Mouse (Mus musculus): Measurements from ENCODE around the gene G3bp1.
A peak's percentile ranks its signal among the peaks of the same experiment; 100 is the strongest.

G3bp1 gene

DNA sequence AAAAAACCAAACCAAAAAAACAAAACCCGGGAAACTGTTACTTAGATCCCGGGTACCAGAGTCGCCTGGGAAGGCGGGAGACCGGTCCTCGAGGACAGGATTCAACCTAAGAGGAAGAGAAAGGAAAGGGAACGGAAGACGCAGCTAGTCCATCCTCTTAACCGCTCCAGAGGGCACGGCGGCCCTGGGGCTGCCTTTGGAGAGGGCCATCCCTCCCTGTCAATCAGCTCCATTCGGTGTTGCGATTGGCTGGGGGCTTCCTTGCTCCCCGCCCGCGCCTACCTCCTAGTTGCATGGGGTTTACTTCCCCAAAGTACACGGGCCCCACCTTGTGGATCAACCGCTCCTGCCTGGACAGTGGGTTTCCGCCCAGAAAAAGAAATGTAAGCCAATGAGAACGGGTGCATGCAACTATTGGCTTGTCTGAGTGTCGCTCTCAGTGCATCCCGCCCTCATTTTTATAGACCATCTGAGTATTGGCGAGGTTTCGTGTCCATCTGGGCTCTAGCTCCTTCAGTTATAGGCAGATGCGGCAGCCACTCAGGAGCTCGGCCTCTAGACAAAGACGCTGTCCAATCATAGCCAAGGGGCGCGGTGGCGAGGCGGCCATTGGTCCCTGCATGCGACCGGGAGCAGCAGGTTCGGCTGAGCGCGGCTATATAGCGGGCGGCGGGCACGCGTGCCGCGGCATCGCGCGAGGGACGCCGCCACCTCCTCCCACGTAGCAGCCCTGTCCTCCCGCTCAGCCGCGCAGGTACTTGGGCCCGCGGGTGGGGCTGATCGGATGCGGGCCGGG is at the start of gene G3bp1:
G3bp1 (plus strand) TSS at position 638 of the 796 bp plus-strand sequence.
- peak; percentile 100 for DNase-seq

DNA sequence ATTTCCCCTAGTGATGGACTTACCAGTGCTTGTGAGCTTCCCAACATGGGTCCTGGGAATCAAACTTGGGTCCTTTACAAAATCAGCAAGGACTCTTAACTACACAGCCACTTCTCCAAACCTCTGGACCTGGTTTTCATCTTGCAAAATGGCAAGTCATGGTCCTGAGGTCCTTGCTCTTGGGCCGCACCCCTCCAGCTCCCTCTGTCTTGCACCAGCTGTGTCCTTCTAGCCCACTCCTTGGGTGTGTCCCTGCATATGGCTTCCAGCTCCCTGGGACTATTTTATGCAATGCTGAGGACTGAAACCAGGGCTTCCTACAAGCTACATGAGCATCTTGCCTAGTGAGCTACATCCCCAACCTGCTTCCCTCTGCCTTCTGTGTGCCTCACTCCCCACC is 46.5 kb upstream of the G3bp1 start, which contains the start of gene Sparc:
Sparc (minus strand) TSS at position 206 of the 400 bp plus-strand sequence.
- DNase-seq: no peak

DNA sequence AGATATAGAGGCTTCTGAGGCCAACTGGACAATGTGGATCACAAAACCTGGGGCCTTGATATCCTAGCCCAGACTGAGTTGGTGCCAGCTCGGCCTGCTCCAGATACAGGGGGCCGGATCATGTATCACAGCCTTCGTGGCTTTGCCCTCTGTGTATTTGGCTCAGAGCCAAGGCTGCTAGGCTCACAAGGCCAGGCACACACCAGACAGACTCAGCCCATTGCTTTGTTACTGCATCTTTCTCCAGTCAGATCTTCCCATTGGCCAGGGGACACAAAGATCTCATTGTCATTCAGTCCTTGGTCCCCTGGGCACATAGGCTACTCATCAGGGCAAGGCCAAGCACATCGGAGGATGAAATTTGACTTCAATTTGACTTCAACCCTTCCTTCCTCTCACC is 45.7 kb upstream of the G3bp1 start:
- DNase-seq: peak; percentile 21

DNA sequence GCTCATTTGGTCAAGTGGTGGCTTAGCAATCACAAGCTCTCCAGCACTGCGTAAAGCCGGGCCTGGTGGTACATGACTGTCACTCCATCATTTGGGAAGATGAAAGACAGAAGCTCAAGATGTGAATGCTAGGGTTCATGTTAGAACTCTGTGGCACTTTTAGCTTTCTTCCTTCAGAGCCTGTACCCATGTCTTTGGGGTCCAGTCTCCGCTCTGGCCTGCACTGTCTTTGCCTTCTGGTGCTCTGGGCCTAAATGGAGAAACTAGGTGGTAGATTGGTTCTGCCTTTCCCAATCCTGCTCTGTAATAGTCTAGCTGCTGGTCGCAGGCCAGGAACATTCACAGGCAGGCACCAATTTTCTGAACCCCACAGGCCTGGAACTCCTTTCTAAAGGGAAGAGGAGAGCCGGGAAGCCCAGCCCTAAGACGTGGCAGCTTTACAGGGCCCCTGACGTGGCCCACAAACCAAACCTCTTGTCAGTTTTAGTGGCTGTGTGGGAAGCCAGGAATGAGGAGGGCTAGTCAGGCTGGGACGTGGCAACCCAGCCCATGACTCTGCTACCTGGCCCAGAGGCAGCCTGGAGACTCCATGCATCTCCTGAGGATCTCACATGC is 44.6 kb upstream of the G3bp1 start:
- DNase-seq: no peak

DNA sequence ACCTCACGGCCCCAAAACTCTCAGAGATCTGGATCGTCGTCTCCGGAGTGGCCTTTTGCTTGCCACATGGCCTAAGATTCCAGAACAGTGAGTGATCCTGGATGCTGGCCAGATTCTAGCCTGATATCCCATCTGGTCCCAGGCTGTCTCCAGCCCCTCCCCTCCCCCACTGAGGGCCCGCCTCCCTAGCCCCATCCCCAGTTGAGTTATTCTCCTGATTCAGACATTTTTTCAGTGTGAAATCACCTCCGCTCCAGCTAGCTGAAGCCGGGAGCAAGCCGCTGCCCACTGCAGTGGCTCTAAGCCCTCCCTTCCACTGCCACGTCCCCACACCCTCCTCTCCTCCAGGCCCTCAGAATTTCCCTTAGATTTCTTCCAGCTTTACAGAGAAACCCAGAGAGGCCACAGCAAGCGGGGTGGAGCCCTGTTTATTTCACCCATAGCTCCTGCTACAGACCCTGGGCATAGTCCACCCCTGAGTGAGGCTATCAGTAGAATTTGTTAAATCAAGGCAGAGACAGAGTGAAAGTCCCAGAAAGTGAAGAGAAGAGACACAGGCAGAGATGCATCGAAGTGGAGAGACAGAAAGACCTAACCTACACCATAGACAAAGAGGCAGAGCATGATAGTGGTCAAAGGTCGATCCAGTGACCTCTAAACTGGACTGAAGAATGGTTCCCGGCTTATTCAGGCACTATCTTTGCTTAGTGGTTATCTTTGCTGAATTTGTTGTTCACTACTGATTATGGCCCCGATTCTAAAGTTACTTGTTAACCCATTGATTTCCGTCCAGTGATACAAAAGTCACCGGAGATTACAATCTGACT is 41.1 kb upstream of the G3bp1 start:
- no peak for DNase-seq

DNA sequence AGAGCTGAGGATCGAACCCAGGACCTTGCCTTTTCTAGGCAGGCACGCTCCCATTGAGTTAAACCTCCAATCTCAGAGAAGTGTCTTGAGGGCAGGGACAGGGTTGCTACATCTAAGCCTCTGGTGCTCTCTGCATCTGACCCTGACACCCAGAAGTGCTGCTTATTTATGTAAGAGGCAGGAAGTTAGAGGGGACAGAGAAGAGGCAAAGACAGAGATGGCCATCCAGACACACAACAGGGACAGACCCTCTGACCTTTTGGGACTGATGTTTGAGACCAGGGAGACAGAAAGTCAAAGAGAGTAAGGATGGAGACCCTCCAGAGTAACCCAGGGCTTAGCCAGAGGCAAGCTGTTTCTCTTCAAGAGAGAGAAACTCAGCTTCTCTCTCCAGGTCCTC is 39.5 kb upstream of the G3bp1 start:
- no peak for DNase-seq

DNA sequence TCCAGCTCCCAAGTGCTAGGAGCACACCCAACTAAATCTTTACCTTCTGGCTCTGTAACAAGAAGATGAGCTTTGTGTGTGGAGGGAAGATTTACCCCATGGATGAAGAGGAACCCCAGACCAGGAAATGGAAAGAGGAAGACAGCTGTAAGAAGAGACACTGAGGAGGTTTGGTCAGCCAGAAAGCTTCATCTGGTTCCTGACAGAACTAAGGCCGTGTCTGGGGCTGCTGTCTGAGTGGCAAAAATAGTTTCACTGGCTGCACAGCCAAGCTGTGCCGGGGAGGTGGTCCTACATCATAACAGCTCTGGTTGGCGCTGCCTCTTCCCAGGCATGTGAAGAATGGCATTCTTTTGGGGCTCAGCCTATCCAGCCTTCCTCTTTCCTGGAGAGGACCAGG is 36.5 kb upstream of the G3bp1 start:
- DNase-seq: no peak

DNA sequence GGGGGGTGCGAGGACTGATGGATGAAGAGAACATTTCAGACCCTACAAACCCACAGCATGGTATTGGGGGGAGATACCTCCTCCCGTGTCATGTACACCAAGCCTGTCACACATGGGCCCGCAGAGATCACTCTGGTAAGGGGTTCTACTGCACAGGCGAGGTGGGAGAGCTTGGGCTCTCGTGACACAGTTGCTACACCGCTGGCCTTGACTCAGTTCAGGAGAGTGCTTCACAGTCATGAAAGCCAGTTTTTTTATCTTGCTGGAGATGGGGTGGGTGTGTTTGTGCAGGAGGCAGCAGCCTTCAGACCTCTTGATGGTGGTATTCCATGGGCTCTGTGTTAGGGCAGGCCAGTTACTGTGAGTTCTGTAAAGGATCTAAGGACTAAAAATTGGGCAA is 33.4 kb upstream of the G3bp1 start:
- DNase-seq: no peak

DNA sequence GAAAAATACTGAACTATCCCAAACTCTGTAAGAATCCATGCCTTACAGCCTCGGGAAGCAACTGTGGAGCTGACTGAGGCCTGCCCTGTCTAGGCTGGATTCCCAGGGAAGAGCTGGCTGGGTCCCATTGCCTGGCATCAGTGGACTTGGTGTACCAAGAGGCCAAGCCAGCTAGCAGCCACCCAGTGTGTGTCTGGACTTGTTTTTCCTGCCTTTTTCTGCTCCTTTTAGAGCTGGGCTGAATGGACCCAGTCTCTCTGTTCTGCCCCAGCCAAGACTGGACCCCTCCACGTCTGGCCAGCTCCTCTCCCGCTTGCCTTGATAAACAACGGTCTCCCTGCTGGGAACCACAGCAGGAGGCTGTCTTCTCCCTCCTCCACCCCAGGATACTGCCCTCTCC is 31.5 kb upstream of the G3bp1 start:
- DNase-seq: peak; percentile 41

DNA sequence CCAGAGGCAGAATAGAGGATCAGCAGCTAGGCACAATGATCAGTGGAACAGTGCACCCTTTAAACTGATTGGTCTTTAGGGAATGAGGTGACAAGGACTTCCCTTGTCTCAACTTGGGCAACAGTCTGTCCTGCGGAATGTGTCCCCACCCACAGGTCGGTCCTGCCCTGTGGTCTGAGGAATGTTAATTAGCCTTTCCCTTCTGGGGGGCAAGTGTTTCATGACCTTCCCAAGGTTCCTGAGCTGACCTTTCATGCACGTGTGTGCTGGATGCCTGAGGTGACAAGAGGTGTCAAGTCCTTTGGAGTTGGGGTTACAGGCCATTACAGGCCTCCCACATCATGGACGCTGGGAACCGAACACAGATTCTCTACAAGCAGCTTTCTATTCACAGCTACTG is 29.8 kb upstream of the G3bp1 start:
- no peak for DNase-seq

DNA sequence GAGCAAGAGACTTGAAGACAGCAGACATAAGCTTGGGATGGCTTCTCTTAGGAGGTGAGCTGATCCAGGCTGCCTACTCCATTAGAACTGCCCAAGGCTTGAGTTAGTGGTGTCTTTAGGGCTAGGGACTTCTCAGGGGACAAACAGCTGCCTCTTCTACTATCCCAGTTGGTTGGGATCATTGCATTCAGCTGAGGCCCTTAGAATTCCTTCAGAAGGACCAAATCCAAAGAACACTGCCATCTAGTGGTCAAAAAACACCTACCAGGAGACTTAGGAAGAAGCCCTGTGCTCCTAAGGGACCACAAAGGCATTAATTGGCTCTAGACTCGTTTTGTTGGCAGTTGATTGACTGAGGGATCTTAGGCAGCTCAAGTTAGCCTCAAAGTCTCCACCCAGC is 24.7 kb upstream of the G3bp1 start:
- DNase-seq: peak; percentile 58

DNA sequence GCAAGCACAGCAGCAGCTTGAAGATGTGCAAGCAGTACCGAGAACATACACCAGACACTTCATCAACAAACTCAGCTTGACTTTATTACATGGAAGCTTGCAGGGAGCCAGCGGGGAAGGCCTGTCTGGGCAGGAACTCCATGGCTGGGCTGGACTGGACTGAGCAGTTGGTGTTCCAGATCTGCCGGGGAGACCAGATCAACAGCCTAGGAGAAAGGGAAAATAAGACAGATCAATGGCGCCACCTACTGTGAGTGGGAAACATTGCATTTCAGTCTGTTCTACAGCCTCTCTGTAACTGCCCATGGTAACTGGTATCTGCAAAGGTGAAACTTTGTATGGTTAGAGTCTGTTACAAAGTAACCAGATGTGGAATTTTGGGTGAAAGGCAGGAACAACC is 22.9 kb upstream of the G3bp1 start:
- peak; percentile 81 for DNase-seq

DNA sequence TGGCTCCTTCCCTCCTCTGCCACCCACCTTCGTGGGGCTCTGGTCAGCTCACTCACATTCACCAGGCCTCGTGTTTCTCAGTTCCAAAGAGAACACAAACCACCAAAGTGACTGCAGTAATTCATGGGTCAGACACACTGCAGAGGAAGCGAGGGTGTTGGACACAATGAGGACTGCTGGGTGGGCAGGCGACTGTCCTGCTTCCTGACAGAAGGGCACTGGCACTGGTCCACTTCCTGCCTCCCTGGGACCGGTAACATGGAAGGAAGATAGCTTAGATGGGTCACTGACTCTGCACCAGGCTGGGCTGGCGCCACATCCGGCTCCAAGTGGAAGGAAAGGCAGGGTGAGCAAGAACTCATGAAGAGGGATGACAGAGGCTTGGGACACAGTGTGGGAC is 20.0 kb upstream of the G3bp1 start:
- DNase-seq: no peak

DNA sequence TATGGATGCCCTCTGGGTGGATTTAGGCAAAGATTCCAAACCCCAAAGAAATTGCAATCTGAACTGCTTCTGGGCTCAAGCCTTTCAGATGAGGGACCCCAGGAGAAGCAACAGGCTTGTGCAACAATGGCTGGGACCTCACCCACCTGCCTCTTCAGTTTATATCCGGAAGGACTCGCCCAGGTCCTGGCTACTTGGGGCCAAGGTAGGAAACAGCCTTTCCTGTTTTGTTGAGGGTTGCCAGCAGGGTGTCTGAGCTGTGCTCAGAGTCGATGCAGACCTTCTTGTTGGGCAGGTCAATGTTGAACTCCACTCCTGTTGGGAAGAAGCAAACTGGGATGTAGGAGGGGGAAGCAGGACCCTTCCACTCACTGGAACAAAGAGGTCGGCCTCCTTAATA is 19.2 kb upstream of the G3bp1 start:
- DNase-seq: no peak

DNA sequence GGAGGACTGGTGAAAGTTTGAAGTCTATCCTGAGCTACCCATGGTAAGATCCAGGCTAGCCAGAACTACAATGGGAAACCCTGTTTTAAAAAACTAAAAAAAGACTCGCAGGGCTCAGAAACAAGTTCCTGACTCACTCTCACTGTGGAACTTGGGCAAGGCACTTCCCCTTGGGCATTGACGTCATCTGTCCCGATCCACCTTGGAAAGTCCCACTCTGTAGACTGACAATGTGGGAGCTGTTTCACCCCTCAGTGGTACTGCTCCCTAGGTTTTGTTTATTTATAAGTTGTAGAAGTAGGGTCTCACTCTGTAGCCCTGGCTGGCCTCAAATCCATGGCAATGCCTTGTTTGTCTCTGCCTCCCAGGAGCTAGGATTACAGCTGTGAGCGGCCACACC is 15.8 kb upstream of the G3bp1 start:
- DNase-seq: no peak

DNA sequence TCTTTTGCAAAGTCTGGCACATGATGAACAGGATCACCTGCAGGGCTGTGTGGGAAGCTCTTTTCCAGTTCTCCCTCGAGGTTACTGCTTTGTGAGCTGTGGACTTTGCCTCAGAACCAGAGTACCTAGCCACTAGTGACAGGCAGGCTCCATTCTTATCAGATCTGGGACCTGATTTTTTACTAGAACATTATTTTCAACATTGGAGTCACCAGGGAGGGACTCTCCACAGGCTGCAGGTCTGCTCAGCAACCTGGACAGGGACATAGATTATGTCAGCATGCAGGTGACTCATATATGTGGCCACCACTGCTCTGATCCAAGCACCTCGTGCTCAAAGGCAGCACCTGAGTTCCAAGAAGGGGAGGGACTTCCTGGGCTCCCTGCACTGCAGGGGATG is 14.3 kb upstream of the G3bp1 start:
- no peak for DNase-seq

DNA sequence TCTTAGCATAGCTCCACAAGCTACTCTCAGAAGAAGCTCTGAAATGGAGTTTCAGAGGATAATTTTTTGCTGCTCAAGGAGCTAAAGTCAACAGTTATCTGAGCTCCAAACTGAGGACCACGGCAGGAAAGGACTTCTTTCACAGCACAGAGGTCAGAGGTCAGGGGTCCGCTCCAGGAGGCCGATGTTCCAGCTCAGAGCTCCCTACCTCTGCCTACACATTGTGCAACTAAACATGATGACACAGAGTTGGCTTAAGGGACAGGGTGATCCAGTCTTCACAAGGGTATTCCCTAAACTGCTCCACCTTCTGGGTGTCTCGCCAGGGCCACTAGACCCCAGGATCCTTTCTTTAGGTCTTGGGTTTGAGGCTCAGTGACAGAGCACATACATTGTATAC is 11.0 kb upstream of the G3bp1 start:
- DNase-seq: no peak

DNA sequence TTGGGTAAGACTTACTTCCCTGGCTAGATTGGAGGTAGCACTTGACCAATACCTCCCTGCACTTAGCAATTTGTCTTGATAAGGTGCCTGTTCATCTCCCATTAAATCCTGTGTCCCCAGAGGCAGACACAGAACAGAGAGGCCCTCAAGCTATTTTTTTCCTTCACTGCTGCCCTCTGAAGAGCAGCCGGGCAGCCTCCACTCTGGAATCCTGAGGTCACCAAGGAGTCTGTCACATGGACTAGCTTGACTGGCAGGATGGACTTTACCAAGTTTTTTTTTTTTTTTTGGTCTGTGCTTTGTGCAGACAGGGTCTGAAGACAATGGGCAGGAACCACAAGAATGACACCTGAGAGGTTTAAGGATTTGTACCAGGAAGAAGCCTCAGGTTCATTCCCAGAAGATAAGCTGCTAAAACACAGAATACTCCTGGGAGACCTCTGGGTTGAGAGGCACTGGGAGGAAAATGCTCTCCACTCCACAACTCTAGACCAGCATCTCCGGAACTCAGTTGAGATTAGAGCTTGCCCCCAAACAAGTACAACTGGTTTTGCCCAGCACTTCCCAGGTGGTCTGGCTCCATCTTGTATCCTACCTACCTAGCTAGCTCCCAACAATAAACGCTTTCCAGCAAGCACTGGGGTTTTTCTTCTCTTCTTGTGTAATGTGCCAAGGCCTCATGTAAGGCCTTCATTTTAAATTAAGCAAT is 9.5 kb upstream of the G3bp1 start:
- DNase-seq: no peak

DNA sequence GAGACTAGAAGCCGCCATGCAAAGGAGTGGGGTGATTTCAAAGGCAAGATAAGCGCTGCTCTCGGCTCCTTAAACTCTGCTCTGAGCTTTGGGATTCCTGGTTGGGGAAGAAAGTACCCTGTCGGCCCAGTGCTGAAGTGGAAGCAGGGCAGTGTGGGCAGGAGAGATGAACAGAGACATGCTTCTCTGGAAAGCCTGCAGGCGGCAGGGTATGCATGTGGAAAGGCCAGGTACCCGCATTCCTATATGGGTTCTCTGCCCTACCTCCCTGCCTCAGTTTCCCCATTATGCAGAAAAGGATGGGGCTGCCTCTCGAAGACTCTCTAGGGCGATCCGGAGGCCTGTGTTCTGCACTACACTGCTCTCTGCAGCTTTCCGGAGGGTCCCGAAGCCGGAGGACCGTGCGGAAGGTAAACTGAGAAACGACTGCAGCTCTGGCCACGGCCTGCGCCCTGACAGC is 8.9 kb upstream of the G3bp1 start:
- DNase-seq: peak; percentile 27

DNA sequence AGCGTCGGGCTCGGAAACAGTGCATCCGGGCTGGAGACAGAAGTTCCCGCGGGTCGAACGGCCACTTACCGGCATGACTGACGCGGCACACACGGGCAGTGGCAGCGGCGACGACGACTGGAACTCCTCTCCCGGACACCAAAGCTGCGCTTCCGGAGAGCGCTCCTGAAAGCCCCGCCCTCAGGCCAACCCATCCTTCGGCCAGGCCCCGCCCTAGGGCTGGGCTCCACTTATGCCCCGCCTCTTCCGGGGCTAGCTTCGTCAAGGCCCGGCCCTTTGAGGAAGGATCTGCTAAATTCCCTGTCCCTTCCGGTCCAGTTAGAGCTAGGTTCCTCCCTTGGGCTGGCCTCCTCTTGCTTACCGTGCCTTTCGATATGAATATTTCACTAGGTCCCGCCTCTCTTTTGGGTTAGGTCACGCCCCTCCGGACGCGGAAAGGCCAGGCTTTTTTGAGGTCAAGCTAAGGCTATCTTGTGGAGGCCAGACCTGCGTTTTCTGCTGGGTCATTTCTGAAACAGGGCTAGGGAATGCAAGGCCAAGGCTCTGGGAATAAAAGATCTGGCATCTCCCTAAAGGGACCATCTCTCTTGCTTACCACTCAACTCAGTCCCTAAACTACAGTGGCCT is 8.4 kb upstream of the G3bp1 start, which contains the start of gene Atox1:
Atox1 (minus strand) TSS at position 221 of the 627 bp plus-strand sequence.
- DNase-seq: peak; percentile 95

DNA sequence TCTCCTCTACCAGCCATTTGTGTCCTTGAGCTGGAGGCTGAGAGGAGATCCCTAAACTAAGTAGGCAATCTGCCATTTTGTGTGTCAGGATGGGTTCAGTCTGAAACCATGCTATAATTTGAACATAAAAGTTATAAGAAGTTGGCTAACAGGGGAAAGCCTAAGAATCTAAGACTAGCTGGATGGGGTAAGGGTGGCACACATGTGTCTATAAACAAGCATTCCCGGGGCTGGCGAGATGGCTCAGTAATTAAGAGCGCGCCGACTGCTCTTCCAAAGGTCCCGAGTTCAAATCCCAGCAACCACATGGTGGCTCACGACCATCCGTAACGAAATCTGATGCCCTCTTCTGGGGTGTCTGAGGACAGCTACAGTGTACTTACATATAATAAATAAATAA is 7.3 kb upstream of the G3bp1 start:
- no peak for DNase-seq

DNA sequence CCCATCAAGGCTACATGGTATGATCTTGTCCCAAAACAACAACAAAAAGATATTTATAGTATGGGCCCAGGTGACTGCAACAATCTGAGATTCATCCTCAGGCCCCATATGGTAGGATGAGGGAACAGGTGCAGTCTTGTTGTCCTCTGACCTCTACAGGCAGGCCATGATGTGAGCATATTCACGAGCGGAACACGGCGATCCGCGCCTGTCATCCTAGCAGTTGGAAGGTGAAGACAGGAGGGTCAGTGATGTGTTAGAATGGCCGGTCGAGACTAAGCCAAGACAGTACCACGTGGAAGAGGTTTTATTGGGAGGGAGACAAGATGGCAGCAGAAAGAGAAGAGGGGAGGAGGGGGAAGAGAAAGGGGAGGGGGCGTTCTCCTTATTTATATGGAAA is 4.8 kb upstream of the G3bp1 start:
- DNase-seq: no peak
